Mouse (Mus musculus) layer of hippocampus, postnatal 14 days (tissue): Measurements from ENCODE around the gene Rln3. TPM values are rescaled to one million over a fixed set of nuclear protein-coding genes. Genes with fewer than 3 reads are reported as not detected.
"Not testable (repeated sequence)": the region's sequence is repeated elsewhere in the genome, so short reads cannot be mapped to it uniquely, and the experiment has no call there.

Source experiments
- DNase-seq, 2 experiments: peaks; one replicate each; pipeline ENCODE4 v3.0.0; 2021 to 2022; ENCODE audit warnings: low spot score in 2 of 2, mixed read lengths in 1 of 2
- total RNA-seq, 2 experiments: library from RNA; stranded (reverse); gene quantifications; 2 replicates each; pipeline ENCODE4 v1.2.3; 2021

Rln3 gene
- total RNA-seq, 2 experiments from 2014 or later: not detected

DNA sequence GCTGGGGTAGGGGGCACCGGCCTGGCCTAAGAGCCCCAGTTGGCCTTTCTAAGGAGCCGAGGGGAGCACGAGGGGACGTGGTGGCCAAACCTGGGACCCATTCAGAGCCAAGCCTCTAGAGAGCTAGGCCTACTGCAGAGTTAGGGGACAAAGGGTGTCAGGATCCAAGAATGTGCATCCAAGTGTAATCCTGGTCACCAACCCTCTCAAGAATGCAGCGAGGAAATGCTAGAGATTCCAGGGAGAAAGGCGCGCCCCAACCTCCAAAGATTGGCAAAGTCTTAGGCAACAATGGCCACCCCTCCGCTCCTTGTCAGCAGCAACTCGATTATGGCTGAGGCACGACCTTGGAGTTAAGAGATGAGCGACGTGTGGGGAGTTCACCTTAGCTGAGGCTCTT lies 23.2 kb downstream of the Rln3 start:
- no peak for DNase-seq

DNA sequence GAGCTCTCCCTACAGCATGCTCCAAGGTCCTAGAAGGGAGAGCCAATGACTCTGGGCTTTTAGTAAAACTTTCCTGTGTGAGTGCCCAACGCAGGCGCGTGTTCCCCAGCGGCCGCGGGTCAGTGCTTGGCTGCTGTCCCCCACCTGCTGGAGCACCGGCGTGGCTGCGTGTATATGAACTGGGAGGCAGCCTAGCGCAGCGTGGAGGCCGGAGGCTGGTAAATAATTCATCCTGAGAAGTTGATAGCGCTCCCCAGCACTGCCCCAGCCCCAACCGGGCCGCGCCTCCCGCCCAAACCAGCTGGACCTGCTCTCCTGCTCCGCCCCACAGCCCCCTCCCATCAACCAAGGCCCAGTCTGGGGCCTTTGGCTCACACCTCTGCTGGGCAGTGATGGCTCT lies 23.7 kb downstream of the Rln3 start, which contains the start of gene Palm3:
Palm3 (plus strand) TSS at position 376 of the 400 bp plus-strand sequence.
- no peak for DNase-seq

GRCm38 (mm10) chr8:84019738-84020137 lies 25.1 kb downstream of the Rln3 start:
- DNase-seq: no peak

GRCm38 (mm10) chr8:84015833-84016232 lies 29.0 kb downstream of the Rln3 start:
- no peak for DNase-seq

- no peak for DNase-seq
Measured at GRCm38 (mm10) chr8:84012499-84013165, 32.2 kb downstream of the Rln3 start.

GRCm38 (mm10) chr8:84011705-84012498 lies 32.9 kb downstream of the Rln3 start, which contains the start of gene 2210011C24Rik:
TSS of gene 2210011C24Rik (minus strand) at chr8:84012171.
- DNase-seq: no peak

GRCm38 (mm10) chr8:84010625-84011611 lies 33.9 kb downstream of the Rln3 start:
- peak in 1 of 2 experiments; percentile 65 for DNase-seq

- peak; percentile 83 to 85 for DNase-seq
Measured at GRCm38 (mm10) chr8:84009876-84010275, 34.9 kb downstream of the Rln3 start.

DNA sequence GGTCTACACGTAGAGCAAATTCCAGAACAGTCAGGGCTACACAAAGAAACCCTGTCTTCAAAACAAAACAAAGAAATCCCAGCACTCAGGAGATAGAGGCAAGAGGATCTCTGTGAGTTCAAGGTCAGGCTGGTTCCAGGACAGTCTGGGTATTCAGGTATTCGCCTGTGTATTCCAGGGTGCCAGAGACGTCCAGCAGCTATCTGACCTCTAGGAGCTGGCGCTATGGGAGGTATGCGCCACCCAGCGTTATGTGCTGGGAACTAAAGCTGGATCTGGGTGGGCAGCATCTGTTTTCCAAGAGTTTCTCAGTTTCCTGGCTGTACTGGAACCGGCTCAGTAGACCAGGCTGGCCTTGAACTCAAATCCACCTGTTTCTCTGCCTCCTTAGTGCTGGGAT lies 36.4 kb downstream of the Rln3 start:
- no peak for DNase-seq

GRCm38 (mm10) chr8:84005502-84005901 lies 39.3 kb downstream of the Rln3 start:
- DNase-seq: not testable (repeated sequence)

DNA sequence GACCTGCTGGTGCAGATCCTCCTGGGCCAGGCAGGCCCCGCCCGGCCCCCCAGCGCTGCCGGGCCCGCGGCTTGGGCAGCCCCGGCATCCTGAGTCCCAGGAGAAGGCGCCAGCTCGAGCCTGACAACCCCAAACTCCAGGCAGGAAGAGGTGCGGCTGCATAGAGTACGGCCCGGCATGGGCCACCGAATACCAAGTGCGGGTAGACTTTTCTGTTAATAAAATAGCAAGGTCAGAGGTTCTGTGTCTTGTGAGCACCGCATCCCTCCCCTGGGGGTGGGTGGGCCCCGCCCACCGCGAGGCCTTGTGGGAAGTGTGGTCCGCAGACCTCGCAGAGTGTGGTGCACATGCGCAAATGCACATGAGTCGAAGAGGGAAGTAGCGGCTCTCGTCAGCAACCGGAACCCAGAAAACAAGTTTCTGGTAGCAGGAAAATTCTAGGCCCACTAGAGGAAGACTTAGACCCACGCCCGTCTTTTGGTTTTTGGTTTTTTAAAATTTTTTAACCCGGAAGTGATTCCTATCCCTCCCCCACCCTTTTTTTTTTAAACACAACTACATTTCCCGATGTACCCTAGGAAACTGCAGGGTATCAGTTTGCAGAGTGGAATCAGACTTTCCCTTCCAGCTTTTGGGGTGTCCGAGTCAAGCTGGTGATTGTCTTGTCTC lies 40.1 kb downstream of the Rln3 start:
- peak; percentile 93 for DNase-seq

- no peak for DNase-seq
Measured at GRCm38 (mm10) chr8:84003612-84004246, 41.1 kb downstream of the Rln3 start.

- DNase-seq: no peak
Measured at GRCm38 (mm10) chr8:84002957-84003611, 41.7 kb downstream of the Rln3 start.

DNA sequence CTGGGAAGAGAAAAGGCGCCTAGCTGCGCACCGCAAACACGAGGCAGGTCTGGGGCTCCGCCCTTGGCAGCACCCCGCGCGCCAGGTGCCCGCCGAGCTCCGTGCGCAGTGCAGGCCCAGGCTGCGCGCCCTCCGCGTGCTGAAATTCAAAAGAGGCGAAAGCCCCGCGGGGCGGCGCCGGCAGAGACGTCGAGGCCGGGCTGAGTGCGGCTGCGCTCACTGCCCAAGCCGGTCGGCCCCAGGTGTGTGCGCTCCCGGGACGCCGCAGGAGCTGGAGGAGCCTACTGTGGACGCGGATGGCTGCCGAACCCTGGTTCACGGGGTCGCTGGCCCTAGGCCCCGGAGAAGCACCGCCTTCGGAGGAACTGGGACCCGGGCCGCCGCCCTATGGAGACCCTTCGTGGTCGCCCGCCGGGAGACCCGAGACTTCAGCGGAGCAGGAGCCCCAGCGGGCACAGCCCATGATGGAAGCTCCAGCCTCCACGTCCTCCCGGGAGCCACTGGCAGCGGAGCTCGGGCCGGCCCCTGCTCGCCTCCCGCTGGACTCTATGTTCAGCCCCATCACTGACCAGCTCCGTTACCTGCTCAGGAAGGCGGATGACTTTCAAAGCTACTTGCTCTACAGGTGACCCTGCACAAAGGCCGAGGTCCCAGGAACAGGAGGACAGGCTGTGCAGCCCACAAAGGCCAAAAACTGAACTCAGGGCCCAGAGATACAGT lies 43.4 kb downstream of the Rln3 start, which contains the start of gene 1700067K01Rik:
1700067K01Rik (plus strand) TSS at position 222 of the 720 bp plus-strand sequence.
- DNase-seq: no peak

- no peak for DNase-seq
Measured at GRCm38 (mm10) chr8:83999825-84000224, 45.0 kb downstream of the Rln3 start.

DNA sequence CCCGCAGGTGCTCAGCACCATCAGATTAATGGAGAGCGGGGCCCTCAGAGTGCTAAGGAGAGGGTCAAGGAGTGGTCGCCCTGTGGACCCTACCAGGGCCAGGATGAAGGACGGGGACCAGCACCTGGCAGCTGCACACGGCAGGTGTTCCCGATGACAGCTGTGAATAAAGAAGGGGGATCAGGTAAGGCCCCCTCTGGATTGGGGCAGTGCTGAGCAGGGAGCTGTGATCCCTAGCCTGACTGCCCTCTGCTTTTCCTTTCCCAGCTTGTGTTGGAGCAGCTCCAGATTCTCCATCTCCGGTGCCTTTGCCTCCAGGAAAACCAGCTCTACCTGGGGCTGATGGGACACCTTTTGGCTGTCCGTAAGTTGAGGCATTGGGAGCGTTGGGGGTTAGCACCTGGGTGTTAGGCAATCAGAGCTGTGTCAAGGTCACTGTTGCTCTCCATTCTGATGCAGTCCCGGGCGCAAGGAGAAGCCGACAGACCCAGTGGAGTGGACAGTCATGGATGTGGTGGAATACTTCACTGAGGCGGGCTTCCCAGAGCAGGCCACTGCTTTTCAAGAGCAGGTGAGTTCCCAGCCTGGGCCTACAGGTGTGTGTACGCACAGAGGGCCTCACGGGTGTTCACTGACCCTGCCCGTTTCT lies 45.6 kb downstream of the Rln3 start:
- DNase-seq: no peak

DNA sequence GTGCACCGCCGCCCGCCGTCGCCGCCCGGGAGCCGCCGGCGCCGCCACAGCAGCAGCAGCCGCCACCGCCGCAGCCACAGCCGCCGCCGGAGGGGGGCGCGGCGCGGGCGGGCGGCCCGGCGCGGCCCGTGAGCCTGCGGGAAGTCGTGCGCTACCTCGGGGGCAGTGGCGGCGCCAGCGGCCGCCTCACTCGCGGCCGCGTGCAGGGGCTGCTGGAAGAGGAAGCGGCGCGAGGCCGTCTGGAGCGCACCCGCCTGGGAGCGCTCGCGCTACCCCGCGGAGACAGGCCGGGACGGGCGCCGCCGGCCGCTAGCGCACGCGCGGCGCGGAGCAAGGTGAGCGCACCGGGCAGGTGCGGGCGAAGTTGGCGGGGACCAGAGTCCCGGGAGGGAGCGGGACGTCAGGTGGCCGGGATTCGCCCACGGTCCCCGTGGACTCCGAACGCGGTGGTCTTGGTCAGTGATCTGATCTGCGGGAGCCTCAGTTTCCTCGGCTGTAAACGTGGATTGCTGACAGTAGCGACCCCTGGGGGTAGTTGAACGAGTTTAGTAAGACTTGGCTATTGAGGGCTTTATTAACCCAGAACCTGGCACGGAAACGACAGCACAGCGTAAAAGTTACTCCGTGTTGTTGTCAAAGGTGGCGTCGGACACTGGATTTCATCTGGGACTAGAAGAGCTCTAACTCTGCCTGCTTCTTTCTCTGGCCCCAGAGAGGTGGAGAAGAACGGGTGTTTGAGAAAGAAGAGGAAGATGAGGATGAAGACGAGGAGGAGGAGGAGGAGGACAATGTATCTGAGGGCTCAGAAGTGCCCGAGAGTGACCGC lies 46.4 kb downstream of the Rln3 start:
- DNase-seq: peak; percentile 54 to 68
